Mouse (Mus musculus): ENCODE results near the gene Uchl4. TPM values are rescaled to one million over a fixed set of nuclear protein-coding genes. Genes with fewer than 3 reads are reported as not detected.

Uchl4 gene
- total and polyA plus RNA-seq, 2 experiments from 2014 or later = 1.1 TPM; not detected in 1

DNA sequence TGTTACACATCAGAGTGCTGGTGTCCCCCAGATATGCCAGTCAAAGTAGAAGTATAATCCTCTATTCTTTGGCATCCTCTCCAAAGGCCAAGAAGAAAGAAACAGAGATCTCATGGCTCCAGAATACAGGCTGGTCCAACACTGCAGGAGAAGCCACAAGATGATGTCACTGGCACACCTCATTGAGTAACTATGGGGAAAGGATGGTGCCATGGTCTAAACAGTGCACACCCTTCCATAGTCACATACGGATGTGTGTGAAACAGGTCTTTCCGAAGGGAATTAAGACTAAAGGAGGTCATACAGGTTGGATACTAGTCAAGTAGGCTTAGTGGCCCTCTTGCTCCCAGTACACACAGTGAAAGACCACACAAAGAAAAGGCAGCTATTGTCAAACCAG, 18.4 kb upstream of the Uchl4 start:
- H3K4me2 ChIP-seq (ENCODE audit: low read depth, low read length) = no peak overlapping the region
- H3K27ac ChIP-seq (ENCODE audit: low read depth) = no peak overlapping the region
- no peak for ATAC-seq (ENCODE audit: insufficient read depth, low read depth)
- WGBS = 71% methylated on average over 2 of the region's 2 CpGs
- no peak overlapping the region for H3K9ac ChIP-seq (replicated peaks; ENCODE audit: low read depth, low read length)
- peaks cover 6% of the 10 kb centered on the region; the same call in 1 of the 2 replicates for H3K4me1 ChIP-seq (ENCODE audit: control insufficient read depth, insufficient read depth)
- no peak for TF ChIP-seq EP300 (IDR thresholded peaks at IDR 0.05; ENCODE audit: low read depth)
- no peak for TF ChIP-seq CTCF (IDR thresholded peaks at IDR 0.05; ENCODE audit: low read depth)
- H3K4me3 ChIP-seq (ENCODE audit: low read depth, low read length) = no peak overlapping the region
- no peaks in the 10 kb centered on the region for H3K9me3 ChIP-seq (replicated peaks; ENCODE audit: control insufficient read depth, low read length)
- peaks cover 5% of the 10 kb centered on the region; the same call in 1 of the 2 replicates for H3K36me3 ChIP-seq (replicated peaks; ENCODE audit: control insufficient read depth, insufficient read depth, low read length)
- H3K27me3 ChIP-seq (ENCODE audit: control insufficient read depth, insufficient read depth, low read length) = no peaks in the 10 kb centered on the region
- no peak for DNase-seq (ENCODE audit: low spot score)

DNA sequence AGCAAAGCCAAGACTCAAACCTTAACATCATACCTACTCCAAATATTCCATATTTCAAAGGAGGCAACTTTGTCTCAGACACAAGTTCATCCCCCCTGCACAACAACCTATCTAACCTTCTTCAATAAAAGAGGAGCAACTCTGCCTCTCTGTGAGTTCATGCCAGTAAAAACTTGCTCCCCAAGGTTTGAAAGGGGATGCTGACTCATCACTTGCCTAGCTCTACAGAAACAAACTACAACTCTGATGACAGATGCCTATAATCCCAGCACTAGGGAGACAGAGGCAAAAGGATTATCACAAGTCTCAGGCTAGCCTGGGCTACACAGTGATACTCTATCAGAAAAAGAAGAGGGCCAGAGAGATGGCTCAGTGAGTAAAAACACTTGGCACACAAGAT, 17.1 kb upstream of the Uchl4 start:
- Histone ChIP-seq H3K9ac (replicated peaks; ENCODE audit: low read depth, low read length) (no peak overlapping the region), H3K4me2 (ENCODE audit: low read depth, low read length) (no peak overlapping the region), H3K4me3 (ENCODE audit: low read depth, low read length) (no peak overlapping the region), H3K36me3 (replicated peaks; ENCODE audit: control insufficient read depth, insufficient read depth, low read length) (no peaks in the 10 kb centered on the region; the same call in 1 of the 2 replicates), H3K4me1 (ENCODE audit: control insufficient read depth, insufficient read depth) (peaks cover 6% of the 10 kb centered on the region; the same call in 1 of the 2 replicates), H3K27ac (ENCODE audit: low read depth) (no peak overlapping the region), H3K27me3 (ENCODE audit: control insufficient read depth, insufficient read depth, low read length) (no peaks in the 10 kb centered on the region), H3K9me3 (replicated peaks; ENCODE audit: control insufficient read depth, low read length) (no peaks in the 10 kb centered on the region)
- no peak for ATAC-seq (ENCODE audit: insufficient read depth, low read depth)
- TF ChIP-seq CTCF (IDR thresholded peaks at IDR 0.05; ENCODE audit: low read depth) = no peak
- DNase-seq (ENCODE audit: low spot score) = no peak

DNA sequence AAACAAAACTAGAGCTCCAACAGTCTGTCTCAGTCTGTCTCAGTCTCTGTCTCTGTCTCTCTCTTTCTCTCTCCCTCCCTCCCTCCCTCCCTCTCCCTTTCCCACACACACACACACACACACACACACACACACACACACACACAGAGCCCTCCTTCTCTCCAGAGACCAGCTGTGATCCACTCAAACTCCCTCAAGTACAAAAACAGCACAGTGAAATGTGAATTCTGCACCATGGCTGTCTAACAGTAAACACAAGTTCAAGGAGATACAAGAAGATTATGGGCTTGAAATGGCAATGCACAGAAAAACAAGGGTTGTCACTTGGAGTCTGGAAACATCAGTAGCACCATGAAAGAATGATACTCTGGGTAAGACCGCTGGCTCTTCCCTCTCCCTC, 15.7 kb upstream of the Uchl4 start:
- no peaks in the 10 kb centered on the region for H3K36me3 ChIP-seq (replicated peaks; ENCODE audit: control insufficient read depth, insufficient read depth, low read length)
- no peak for TF ChIP-seq CTCF (IDR thresholded peaks at IDR 0.05; ENCODE audit: low read depth)
- no peak for TF ChIP-seq EP300 (IDR thresholded peaks at IDR 0.05; ENCODE audit: low read depth)
- no peak overlapping the region for H3K4me3 ChIP-seq (ENCODE audit: low read depth, low read length)
- DNase-seq (ENCODE audit: low spot score) (no peak), ATAC-seq (ENCODE audit: insufficient read depth, low read depth) (no peak)
- H3K9me3 ChIP-seq (replicated peaks; ENCODE audit: control insufficient read depth, low read length) = no peaks in the 10 kb centered on the region
- no peak overlapping the region for H3K9ac ChIP-seq (replicated peaks; ENCODE audit: low read depth, low read length)
- 81% methylated on average over 1 of the region's 1 CpGs for WGBS
- H3K27ac ChIP-seq (ENCODE audit: low read depth) = no peak overlapping the region
- no peaks in the 10 kb centered on the region for H3K27me3 ChIP-seq (ENCODE audit: control insufficient read depth, insufficient read depth, low read length)
- H3K4me2 ChIP-seq (ENCODE audit: low read depth, low read length) = no peak overlapping the region
- H3K4me1 ChIP-seq (ENCODE audit: control insufficient read depth, insufficient read depth) = peaks cover 6% of the 10 kb centered on the region; the same call in 1 of the 2 replicates

DNA sequence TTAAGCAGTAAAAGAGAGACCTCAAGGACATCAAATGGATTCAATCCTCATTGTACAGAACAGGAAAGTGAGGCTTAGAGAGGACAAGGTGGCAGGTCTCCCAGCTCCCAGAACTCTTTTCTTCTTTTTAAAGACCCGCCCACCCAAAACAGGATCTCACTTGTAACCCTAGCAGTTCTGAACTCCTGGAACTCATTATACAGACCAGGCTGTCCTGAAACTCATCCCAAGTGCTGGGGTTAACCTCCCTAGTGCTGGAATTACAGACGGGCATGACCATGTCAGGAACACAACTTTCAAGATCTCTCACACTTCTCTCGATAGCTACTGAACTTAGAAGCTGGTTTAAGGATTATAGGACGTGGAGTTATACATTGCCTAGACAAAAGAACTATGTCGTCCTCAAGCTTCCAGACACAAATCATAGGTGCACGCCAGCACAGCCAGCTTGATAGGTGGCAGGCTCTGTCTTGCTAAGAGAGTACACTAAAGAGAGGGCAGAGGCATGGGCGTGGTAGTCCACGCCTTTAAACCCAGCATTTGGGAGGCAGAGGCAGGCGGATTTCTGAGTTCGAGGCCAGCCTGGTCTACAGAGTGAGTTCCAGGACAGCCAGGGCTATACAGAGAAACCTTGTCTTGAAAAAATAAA, 15.1 kb upstream of the Uchl4 start:
- no peaks in the 10 kb centered on the region for H3K9me3 ChIP-seq (replicated peaks; ENCODE audit: control insufficient read depth, low read length)
- no peak overlapping the region for H3K4me2 ChIP-seq (ENCODE audit: low read depth, low read length)
- H3K27ac ChIP-seq (ENCODE audit: low read depth) = no peak overlapping the region
- ATAC-seq (ENCODE audit: insufficient read depth, low read depth) = no peak
- H3K36me3 ChIP-seq (replicated peaks; ENCODE audit: control insufficient read depth, insufficient read depth, low read length) = no peaks in the 10 kb centered on the region
- H3K4me1 ChIP-seq (ENCODE audit: control insufficient read depth, insufficient read depth) = peaks cover 10% of the 10 kb centered on the region
- no peak overlapping the region for H3K4me3 ChIP-seq (ENCODE audit: low read depth, low read length)
- WGBS = 86% methylated on average over 10 of the region's 10 CpGs
- H3K27me3 ChIP-seq (ENCODE audit: control insufficient read depth, insufficient read depth, low read length) = no peaks in the 10 kb centered on the region
- no peak for DNase-seq (ENCODE audit: low spot score)
- H3K9ac ChIP-seq (replicated peaks; ENCODE audit: low read depth, low read length) = no peak overlapping the region
- TF ChIP-seq EP300 (IDR thresholded peaks at IDR 0.05; ENCODE audit: low read depth) (no peak), CTCF (IDR thresholded peaks at IDR 0.05; ENCODE audit: low read depth) (no peak)

DNA sequence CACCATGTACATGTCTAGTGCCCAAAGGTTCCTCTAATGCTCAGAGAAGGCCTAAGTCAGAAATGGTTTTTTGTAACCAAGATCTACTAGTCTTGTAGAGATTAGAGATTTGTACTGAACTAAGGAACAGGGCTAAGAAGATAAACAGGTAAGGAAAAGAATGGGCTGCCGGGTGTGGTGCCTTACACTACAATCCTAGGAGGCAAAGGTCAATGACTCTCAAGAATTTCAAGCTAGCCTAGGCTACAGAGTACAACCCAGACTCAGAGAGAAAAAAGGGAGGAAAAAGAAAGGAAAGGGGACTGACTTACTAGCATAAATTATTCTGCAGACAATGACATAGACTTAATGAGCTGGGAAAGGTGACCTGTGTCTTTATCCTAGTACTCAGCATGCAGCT, 14.4 kb upstream of the Uchl4 start:
- no peak overlapping the region for H3K9ac ChIP-seq (replicated peaks; ENCODE audit: low read depth, low read length)
- TF ChIP-seq EP300 (IDR thresholded peaks at IDR 0.05; ENCODE audit: low read depth) (no peak), CTCF (IDR thresholded peaks at IDR 0.05; ENCODE audit: low read depth) (no peak)
- H3K36me3 ChIP-seq (replicated peaks; ENCODE audit: control insufficient read depth, insufficient read depth, low read length) = no peaks in the 10 kb centered on the region
- 78% methylated on average over 1 of the region's 1 CpGs for WGBS
- H3K4me3 ChIP-seq (ENCODE audit: low read depth, low read length) = no peak overlapping the region
- H3K4me2 ChIP-seq (ENCODE audit: low read depth, low read length) = no peak overlapping the region
- no peak overlapping the region for H3K27ac ChIP-seq (ENCODE audit: low read depth)
- ATAC-seq (ENCODE audit: insufficient read depth, low read depth) (no peak), DNase-seq (ENCODE audit: low spot score) (no peak)
- no peaks in the 10 kb centered on the region for H3K9me3 ChIP-seq (replicated peaks; ENCODE audit: control insufficient read depth, low read length)
- peaks cover 10% of the 10 kb centered on the region for H3K4me1 ChIP-seq (ENCODE audit: control insufficient read depth, insufficient read depth)
- H3K27me3 ChIP-seq (ENCODE audit: control insufficient read depth, insufficient read depth, low read length) = no peaks in the 10 kb centered on the region

DNA sequence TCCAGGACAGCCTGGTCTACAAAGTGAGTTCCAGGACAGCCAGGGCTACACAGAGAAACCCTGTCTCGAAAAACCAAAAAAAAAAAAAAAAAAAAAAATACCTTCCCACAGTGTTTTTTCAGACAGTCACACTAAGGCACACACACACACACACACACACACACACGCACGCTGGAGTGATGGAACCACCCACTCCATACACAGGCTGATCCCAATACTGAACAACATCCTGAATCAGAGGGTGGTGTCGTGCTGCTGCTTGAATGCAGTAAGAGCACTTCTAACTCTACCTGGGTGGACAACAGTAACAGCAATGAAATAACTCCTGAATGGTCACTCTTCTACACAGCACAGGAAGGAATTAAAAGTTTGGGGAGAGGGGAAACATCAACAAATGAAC, 13.5 kb upstream of the Uchl4 start:
- Histone ChIP-seq H3K4me1 (ENCODE audit: control insufficient read depth, insufficient read depth) (peaks cover 8% of the 10 kb centered on the region), H3K4me2 (ENCODE audit: low read depth, low read length) (no peak overlapping the region), H3K9ac (replicated peaks; ENCODE audit: low read depth, low read length) (no peak overlapping the region), H3K36me3 (replicated peaks; ENCODE audit: control insufficient read depth, insufficient read depth, low read length) (no peaks in the 10 kb centered on the region), H3K27me3 (ENCODE audit: control insufficient read depth, insufficient read depth, low read length) (no peaks in the 10 kb centered on the region), H3K27ac (ENCODE audit: low read depth) (no peak overlapping the region), H3K9me3 (replicated peaks; ENCODE audit: control insufficient read depth, low read length) (no peaks in the 10 kb centered on the region), H3K4me3 (ENCODE audit: low read depth, low read length) (no peak overlapping the region)
- TF ChIP-seq EP300 (IDR thresholded peaks at IDR 0.05; ENCODE audit: low read depth) = no peak
- no peak for TF ChIP-seq CTCF (IDR thresholded peaks at IDR 0.05; ENCODE audit: low read depth)
- ATAC-seq (ENCODE audit: insufficient read depth, low read depth) = no peak
- WGBS = 71% methylated on average over 4 of the region's 4 CpGs
- DNase-seq (ENCODE audit: low spot score) = no peak
